Mouse (Mus musculus): ENCODE results near the gene Cep83. TPM values are rescaled to one million over a fixed set of nuclear protein-coding genes. Genes with fewer than 3 reads are reported as not detected.

Cep83 gene
- polyA plus RNA-seq, 1 experiment from 2014 or later: 20.7 TPM

DNA sequence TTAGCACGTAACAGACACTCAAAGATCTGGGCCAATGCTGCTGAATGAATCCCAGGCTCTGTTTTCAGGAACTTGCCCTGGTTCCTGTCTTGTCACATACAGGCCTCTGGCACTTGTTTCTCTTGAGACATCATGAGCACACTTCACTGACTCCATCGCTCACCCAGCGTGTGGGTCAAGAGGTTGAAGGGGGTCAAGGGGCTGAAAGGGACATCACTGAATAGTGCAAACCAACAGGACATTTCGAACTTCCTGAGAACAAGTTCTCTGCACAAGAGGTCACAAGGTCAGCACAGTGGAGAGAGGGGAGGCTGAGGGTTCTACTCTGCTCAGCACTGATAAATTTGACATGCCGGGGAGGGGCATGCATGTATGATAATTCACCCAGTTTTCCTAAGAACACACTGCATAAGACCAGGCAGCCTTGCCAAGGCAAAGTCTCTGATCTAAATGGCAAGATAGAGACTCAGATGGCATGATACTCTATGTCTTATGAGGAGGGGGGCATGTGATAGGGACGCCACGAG, 121.6 kb downstream of the Cep83 start:
- ATAC-seq (replicated peaks; ENCODE audit: insufficient number of reproducible peaks, low FRiP score, low TSS enrichment): no peak
- Histone ChIP-seq H3K36me3 (ENCODE audit: control insufficient read depth, insufficient read depth, low read length) (no peaks in the 10 kb centered on the region), H3K4me3 (ENCODE audit: low read depth, low read length) (no peak overlapping the region), H3K27me3 (ENCODE audit: control insufficient read depth, insufficient read depth, low read length) (no peaks in the 10 kb centered on the region), H3K4me2 (no peak overlapping the region), H3K9me3 (replicated peaks; ENCODE audit: control insufficient read depth, low read length) (no peaks in the 10 kb centered on the region), H3K27ac (ENCODE audit: low read depth, low read length) (no peak overlapping the region), H3K4me1 (ENCODE audit: control insufficient read depth, insufficient read depth, low read length) (no peaks in the 10 kb centered on the region), H3K9ac (ENCODE audit: low read depth, low read length) (no peak overlapping the region)
- 42% methylated on average over 7 of the region's 7 CpGs for WGBS (ENCODE audit: insufficient replicate concordance)

- H3K9ac ChIP-seq (ENCODE audit: low read depth, low read length): no peak overlapping the region
- H3K27me3 ChIP-seq (ENCODE audit: control insufficient read depth, insufficient read depth, low read length): no peaks in the 10 kb centered on the region
- no peak overlapping the region for H3K4me2 ChIP-seq
- H3K4me3 ChIP-seq (ENCODE audit: low read depth, low read length): no peak overlapping the region
- WGBS (ENCODE audit: insufficient replicate concordance): 69% methylated on average over 17 of the region's 17 CpGs
- H3K9me3 ChIP-seq (replicated peaks; ENCODE audit: control insufficient read depth, low read length): no peaks in the 10 kb centered on the region
- no peaks in the 10 kb centered on the region for H3K36me3 ChIP-seq (ENCODE audit: control insufficient read depth, insufficient read depth, low read length)
- H3K27ac ChIP-seq (ENCODE audit: low read depth, low read length): no peak overlapping the region
- ATAC-seq (replicated peaks; ENCODE audit: insufficient number of reproducible peaks, low FRiP score, low TSS enrichment): no peak
- no peaks in the 10 kb centered on the region for H3K4me1 ChIP-seq (ENCODE audit: control insufficient read depth, insufficient read depth, low read length)
These were observed 123.7 kb downstream of the Cep83 start for GRCm38 (mm10) chr10:94811907-94812851.

GRCm38 (mm10) chr10:94818127-94818526, 129.7 kb downstream of the Cep83 start:
- 86% methylated on average over 3 of the region's 3 CpGs for WGBS (ENCODE audit: insufficient replicate concordance)

DNA sequence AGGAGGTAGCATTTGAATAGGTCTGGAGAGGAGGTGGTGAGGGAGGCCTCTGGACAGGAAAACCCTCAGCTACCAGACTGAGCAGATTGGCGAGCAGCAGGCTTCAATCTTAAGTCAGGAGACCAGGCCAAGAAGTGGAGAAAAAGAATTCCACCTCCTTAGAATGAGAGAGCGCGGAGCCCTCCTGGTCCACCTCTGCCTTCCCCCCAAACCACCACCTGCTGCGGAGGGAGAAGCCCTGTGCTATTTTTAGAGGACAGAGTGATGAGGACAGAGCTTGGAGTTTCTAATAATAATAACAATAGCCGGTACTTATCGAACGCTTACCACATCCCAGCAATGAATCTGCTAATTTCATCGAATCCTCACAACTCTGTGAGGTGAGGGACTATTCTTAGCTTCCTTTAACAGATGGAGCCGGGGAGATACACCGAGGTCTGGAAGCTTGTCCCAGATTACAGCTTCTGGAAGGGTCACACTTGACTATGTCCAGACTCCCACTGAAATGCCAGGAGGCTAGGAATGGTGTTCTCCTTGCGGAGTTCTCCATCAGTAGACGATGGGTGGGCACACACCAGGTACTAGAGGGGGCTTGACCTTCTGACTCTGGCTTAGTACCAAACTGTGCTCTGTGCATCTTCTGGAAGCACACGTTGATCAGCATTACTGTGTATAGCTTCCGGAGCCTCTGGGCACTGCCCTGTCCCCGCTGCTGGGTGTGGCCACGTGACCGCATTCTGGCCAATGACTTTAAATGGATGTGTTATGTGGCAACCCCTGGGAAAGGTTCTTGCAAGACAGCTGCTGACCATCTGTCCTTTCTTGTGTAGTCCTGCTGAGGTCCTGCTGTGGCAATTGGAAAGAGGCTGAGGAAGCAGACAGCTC, 130.6 kb downstream of the Cep83 start:
- Histone ChIP-seq H3K9ac (ENCODE audit: low read depth, low read length) (no peak overlapping the region), H3K4me3 (ENCODE audit: low read depth, low read length) (no peak overlapping the region), H3K27me3 (ENCODE audit: control insufficient read depth, insufficient read depth, low read length) (no peaks in the 10 kb centered on the region), H3K4me2 (peak overlapping the region; percentile 3; the same call in 1 of the 2 replicates), H3K27ac (ENCODE audit: low read depth, low read length) (no peak overlapping the region), H3K4me1 (ENCODE audit: control insufficient read depth, insufficient read depth, low read length) (0 out of 2 replicates have a peak, but pooled peaks cover 2% of the 10 kb centered on the region), H3K9me3 (replicated peaks; ENCODE audit: control insufficient read depth, low read length) (no peaks in the 10 kb centered on the region), H3K36me3 (ENCODE audit: control insufficient read depth, insufficient read depth, low read length) (no peaks in the 10 kb centered on the region)
- no peak for ATAC-seq (replicated peaks; ENCODE audit: insufficient number of reproducible peaks, low FRiP score, low TSS enrichment)
- WGBS (ENCODE audit: insufficient replicate concordance): 63% methylated on average over 17 of the region's 17 CpGs

More at GRCm38 (mm10) chr10:94818127-94818526, 129.7 kb downstream of the Cep83 start:
- Histone ChIP-seq H3K9ac (ENCODE audit: low read depth, low read length) (no peak overlapping the region), H3K4me3 (ENCODE audit: low read depth, low read length) (no peak overlapping the region), H3K36me3 (ENCODE audit: control insufficient read depth, insufficient read depth, low read length) (no peaks in the 10 kb centered on the region), H3K27ac (ENCODE audit: low read depth, low read length) (no peak overlapping the region), H3K9me3 (replicated peaks; ENCODE audit: control insufficient read depth, low read length) (no peaks in the 10 kb centered on the region), H3K4me2 (no peak overlapping the region), H3K27me3 (ENCODE audit: control insufficient read depth, insufficient read depth, low read length) (no peaks in the 10 kb centered on the region), H3K4me1 (ENCODE audit: control insufficient read depth, insufficient read depth, low read length) (no peaks in the 10 kb centered on the region)
- ATAC-seq (replicated peaks; ENCODE audit: insufficient number of reproducible peaks, low FRiP score, low TSS enrichment): no peak

DNA sequence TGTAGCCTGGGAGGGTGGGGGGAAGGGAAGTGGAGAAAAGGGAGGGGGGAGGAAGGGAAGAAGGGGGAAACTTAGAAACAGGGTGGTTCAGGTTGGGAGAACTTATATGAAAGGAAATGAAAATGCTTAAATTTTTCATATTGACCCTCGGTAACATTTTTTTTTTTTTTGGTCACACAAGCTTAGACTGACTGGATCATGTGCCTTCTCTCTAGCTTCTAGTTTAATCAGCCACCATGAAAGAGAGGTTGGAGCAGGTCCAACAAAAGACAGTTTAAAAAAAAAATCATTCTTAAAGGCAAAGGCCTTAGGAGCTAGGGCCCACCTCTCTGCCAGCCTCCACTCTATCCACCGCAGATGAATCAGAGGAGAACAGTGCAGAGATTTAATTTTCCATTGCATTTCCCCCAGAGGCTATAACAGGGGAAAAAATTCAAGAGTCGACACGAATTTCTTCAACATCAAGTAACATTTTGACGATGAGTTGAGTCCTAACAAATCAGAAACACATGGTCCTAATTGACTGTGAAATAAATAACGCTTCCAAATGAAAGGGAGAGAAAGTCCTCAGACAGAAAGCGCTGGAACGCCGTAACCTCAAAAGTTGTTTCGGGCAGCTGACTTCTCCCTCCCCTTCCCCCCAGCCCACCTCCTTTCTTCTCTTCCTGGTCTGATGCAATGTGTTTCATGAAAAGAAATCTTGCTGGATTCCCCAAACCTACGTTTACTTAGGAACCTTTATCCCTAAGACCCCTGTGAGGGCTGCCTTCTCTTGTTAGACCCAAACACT, 135.7 kb downstream of the Cep83 start:
- H3K4me1 ChIP-seq (ENCODE audit: control insufficient read depth, insufficient read depth, low read length): peaks cover 5% of the 10 kb centered on the region; the same call in 1 of the 2 replicates
- no peak overlapping the region for H3K4me2 ChIP-seq
- H3K4me3 ChIP-seq (ENCODE audit: low read depth, low read length): no peak overlapping the region
- H3K9me3 ChIP-seq (replicated peaks; ENCODE audit: control insufficient read depth, low read length): no peaks in the 10 kb centered on the region
- no peaks in the 10 kb centered on the region for H3K27me3 ChIP-seq (ENCODE audit: control insufficient read depth, insufficient read depth, low read length)
- no peak overlapping the region for H3K27ac ChIP-seq (ENCODE audit: low read depth, low read length)
- H3K9ac ChIP-seq (ENCODE audit: low read depth, low read length): no peak overlapping the region
- H3K36me3 ChIP-seq (ENCODE audit: control insufficient read depth, insufficient read depth, low read length): no peaks in the 10 kb centered on the region
- 64% methylated on average over 11 of the region's 11 CpGs for WGBS (ENCODE audit: insufficient replicate concordance)
- no peak for ATAC-seq (replicated peaks; ENCODE audit: insufficient number of reproducible peaks, low FRiP score, low TSS enrichment)

DNA sequence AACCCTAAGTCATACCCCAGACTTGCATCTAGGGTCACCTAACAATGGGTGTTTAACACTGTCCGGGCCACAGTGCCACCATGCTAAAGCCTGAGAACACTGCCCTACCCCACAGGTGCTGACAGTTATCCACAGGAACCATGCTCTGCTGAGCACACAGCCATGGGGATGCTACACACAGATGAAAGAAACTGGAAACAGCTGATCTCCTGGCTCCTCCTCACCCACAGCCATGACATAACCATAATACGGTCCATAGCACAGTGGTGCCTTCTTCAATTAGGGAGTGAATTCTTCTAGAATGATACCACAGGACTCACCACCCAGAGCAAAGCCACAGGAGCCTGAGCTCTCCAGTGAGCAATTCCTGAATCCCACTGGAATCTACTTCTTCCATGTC, 137.5 kb downstream of the Cep83 start:
- 92% methylated on average over 2 of the region's 2 CpGs for WGBS (ENCODE audit: insufficient replicate concordance)

GRCm38 (mm10) chr10:94826436-94826835, 138.0 kb downstream of the Cep83 start:
- Histone ChIP-seq H3K9ac (ENCODE audit: low read depth, low read length) (no peak overlapping the region), H3K27ac (ENCODE audit: low read depth, low read length) (no peak overlapping the region), H3K27me3 (ENCODE audit: control insufficient read depth, insufficient read depth, low read length) (no peaks in the 10 kb centered on the region), H3K9me3 (replicated peaks; ENCODE audit: control insufficient read depth, low read length) (no peaks in the 10 kb centered on the region), H3K36me3 (ENCODE audit: control insufficient read depth, insufficient read depth, low read length) (no peaks in the 10 kb centered on the region), H3K4me1 (ENCODE audit: control insufficient read depth, insufficient read depth, low read length) (peaks cover 13% of the 10 kb centered on the region; the same call in 1 of the 2 replicates), H3K4me2 (no peak overlapping the region), H3K4me3 (ENCODE audit: low read depth, low read length) (no peak overlapping the region)
- ATAC-seq (replicated peaks; ENCODE audit: insufficient number of reproducible peaks, low FRiP score, low TSS enrichment): no peak
- 82% methylated on average over 12 of the region's 12 CpGs for WGBS (ENCODE audit: insufficient replicate concordance)

More for the DNA sequence above, 137.5 kb downstream of the Cep83 start:
- Histone ChIP-seq H3K4me2 (no peak overlapping the region), H3K4me3 (ENCODE audit: low read depth, low read length) (no peak overlapping the region), H3K9ac (ENCODE audit: low read depth, low read length) (no peak overlapping the region), H3K9me3 (replicated peaks; ENCODE audit: control insufficient read depth, low read length) (no peaks in the 10 kb centered on the region), H3K36me3 (ENCODE audit: control insufficient read depth, insufficient read depth, low read length) (no peaks in the 10 kb centered on the region), H3K27me3 (ENCODE audit: control insufficient read depth, insufficient read depth, low read length) (no peaks in the 10 kb centered on the region), H3K4me1 (ENCODE audit: control insufficient read depth, insufficient read depth, low read length) (peaks cover 13% of the 10 kb centered on the region; the same call in 1 of the 2 replicates), H3K27ac (ENCODE audit: low read depth, low read length) (no peak overlapping the region)
- no peak for ATAC-seq (replicated peaks; ENCODE audit: insufficient number of reproducible peaks, low FRiP score, low TSS enrichment)

GRCm38 (mm10) chr10:94827325-94827724, 138.9 kb downstream of the Cep83 start:
- Histone ChIP-seq H3K36me3 (ENCODE audit: control insufficient read depth, insufficient read depth, low read length) (no peaks in the 10 kb centered on the region), H3K9me3 (replicated peaks; ENCODE audit: control insufficient read depth, low read length) (no peaks in the 10 kb centered on the region), H3K4me1 (ENCODE audit: control insufficient read depth, insufficient read depth, low read length) (peaks cover 13% of the 10 kb centered on the region; the same call in 1 of the 2 replicates), H3K9ac (ENCODE audit: low read depth, low read length) (no peak overlapping the region), H3K27ac (ENCODE audit: low read depth, low read length) (no peak overlapping the region), H3K4me2 (no peak overlapping the region), H3K27me3 (ENCODE audit: control insufficient read depth, insufficient read depth, low read length) (no peaks in the 10 kb centered on the region), H3K4me3 (ENCODE audit: low read depth, low read length) (no peak overlapping the region)
- no peak for ATAC-seq (replicated peaks; ENCODE audit: insufficient number of reproducible peaks, low FRiP score, low TSS enrichment)
- WGBS (ENCODE audit: insufficient replicate concordance): 90% methylated on average over 10 of the region's 10 CpGs

Data from heart, embryonic 11.5 days (tissue).